Mouse (Mus musculus) brown adipose tissue, adult 24 weeks (tissue): ENCODE data around the gene Klhl36. TPM values are rescaled to one million over a fixed set of nuclear protein-coding genes. Genes with fewer than 3 reads are reported as not detected.
A peak's percentile ranks its signal among the peaks of the same experiment; 100 is the strongest.

Experiments
- H3K27ac ChIP-seq: fragments of 200-500 bp; replicated peaks from 2 replicates; pipeline ENCODE4 v1.5.1; 2012; ENCODE audit warnings: low read depth, mild to moderate bottlenecking, low read length
- H3K4me1 ChIP-seq: fragments of 200-500 bp; 2 replicates; pipeline ENCODE4 v1.6.1; 2012; ENCODE audit warnings: low read length, mixed read lengths; ENCODE audit not compliant: control insufficient read depth, insufficient read depth, insufficient read length
- H3K4me3 ChIP-seq: fragments of 200-500 bp; 2 replicates; pipeline ENCODE4 v1.5.1; 2012; ENCODE audit warnings: low read depth, mild to moderate bottlenecking, low read length, moderate library complexity; ENCODE audit not compliant: insufficient read depth
- polyA plus RNA-seq: library from polyadenylated mRNA; stranded (reverse); fragments of >200 nt; gene quantifications from 2 replicates; pipeline ENCODE4 v1.2.4, GENCODE M21; 2012; ENCODE audit not compliant: missing spikeins, insufficient read depth, insufficient read length

Gene Klhl36
- polyA plus RNA-seq, 1 experiment, result 2.7 TPM

DNA sequence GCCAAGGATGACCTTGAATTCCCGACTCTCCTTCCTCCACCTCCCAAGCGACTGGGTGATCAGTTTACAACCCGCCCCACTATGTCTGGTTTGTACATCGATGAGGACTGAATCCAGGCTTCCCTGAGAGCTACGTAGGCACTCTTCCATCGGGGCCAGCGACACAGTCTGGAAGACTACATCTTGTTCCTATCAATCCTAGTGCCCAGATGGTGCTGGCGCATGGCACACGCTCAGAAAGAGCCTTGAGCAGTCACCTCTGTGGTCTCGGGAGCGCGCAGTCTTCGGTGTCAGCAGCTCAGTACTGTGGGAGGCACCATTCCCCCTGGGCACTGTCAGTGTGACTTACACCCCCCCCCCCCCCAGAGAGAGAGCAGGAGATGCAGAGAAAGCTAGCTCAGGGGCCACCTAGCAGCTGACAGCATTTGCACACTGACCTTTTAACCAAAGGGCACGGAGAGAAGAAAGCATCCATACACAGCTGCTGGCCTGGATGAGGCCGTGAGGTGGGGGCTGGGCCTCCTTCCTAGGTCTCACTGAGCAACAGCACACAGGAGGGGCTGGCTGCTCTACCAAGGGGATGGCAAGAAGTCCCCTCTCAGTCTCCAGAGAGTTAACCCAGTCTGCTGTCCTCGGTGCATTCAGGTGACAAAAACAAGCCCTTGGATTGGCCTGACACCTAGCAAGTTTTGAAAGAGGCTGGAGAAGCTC, 32.0 kb upstream of the Klhl36 start:
- Histone ChIP-seq H3K27ac (no peak overlapping the region), H3K4me3 (no peak overlapping the region), H3K4me1 (peaks cover 18% of the 10 kb centered on the region)

DNA sequence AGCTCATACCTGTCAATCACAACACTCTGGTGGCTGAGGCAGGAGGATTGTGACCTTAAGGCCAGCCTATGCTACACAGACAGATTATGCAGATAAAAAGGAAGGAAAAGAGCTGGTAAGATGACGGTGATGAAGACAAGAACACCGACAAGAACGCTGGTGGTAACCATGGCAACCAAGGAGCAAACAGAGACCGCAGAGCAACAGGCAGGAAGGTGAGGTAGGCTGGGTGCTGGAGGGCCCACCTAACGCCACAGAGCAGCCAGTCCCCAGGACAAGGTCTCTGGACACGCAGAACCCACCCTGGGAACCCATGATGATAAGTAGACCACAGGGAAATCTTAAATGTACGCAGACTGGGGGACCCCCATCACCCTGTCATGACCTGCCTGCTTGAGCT, 31.5 kb upstream of the Klhl36 start:
- Histone ChIP-seq H3K27ac (no peak overlapping the region), H3K4me3 (no peak overlapping the region), H3K4me1 (peaks cover 18% of the 10 kb centered on the region)

DNA sequence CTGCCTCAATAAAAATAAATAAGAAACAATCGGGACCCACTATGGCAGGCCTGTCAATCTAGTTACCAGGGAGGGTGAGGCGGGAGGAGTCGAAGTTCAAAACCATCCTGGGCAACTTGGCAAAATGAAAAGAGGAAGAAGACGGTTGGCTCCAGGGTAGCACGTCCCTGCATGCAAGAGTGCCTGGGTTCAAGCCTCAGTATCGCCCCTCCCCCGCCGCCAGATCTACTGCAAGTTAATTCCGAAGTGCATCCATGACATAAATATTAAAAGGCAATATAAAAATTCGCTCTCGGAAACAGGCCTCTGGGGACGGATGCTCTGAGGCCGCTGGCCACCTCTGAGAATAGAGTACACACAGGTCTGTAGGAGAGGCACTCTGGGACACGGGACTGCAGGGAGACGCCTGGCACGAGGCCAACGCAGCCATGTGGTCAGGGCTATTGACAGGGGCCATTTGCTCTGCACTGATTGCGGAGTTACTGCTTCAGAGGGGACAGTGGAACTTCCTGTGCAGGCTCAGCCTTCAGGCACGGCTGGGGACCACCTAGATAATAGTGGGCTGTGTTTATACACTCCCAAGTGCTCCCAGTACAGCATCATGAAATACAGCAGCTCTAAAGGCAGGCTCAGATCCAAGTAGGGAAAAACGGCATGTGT, 30.6 kb upstream of the Klhl36 start:
- H3K27ac ChIP-seq, result no peak overlapping the region
- 0 out of 2 replicates have a peak overlapping the region, but pooled peaks have one; percentile 2 for H3K4me3 ChIP-seq
- H3K4me1 ChIP-seq, result peaks cover 14% of the 10 kb centered on the region

DNA sequence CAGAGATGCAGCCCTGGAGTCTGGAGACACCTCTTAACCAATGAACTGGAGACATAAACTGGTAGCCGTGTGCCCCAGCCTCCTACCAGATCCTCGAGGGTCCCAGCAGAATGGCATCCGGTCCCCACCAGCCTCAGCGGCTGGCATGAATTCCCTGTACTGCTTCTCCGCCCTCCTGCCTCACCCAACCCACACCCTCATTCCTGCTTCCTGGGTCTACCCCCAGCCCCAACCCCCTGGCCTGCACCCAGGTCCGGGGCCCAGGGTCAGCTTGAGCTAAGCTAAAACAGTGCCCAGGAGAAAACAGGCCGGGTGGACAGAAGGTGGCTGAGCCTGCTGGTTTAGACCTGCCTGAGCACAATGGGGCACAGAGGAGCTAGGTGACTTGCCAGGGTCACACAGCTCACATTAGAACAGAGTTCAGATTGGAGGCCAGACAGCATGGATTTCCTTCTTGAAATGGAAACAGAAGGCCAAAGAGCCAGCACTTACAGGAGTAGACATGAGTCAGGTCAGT, 29.9 kb upstream of the Klhl36 start:
- no peak overlapping the region for H3K27ac ChIP-seq
- H3K4me3 ChIP-seq, result no peak overlapping the region
- peaks cover 14% of the 10 kb centered on the region for H3K4me1 ChIP-seq

DNA sequence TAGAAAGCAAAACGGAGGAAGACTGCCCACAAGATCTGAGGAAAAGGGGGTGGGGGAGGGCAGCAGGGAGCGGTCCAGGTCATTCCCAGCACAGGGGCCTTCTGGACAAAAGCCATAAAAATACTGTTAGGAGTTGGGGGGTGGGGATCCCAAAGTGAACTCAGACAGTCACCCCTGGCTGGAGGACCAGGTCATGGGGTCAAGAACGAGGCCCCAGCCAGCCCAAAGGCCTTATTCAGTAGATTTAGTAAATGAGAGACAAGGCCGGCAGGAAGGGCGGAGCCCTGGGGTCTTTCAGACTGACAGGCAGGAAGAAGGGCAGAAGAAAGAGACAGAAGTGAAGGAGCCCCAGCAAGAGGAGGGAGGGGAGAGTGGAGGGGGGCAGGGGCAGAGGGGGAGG, 29.1 kb upstream of the Klhl36 start:
- Histone ChIP-seq H3K4me3 (no peak overlapping the region), H3K4me1 (peaks cover 14% of the 10 kb centered on the region), H3K27ac (no peak overlapping the region)

DNA sequence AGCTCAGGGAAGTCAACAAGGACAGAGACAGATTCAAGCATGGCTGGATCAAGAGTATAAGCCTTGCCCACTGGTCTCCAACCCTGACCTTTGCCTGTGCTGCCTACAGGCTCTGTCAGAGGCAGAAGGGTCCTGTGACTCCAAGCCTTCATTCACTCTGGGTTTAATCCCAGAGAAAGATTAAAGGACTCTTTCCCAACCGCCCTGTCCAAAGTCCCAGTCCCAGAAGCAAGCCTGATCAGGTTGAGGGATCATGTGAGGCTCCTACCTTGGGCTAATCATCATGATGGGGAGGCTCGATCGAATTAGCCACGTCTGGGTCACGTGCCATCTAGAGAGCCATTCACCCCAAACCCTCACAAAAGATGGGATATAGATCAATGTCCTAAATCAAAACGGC, 27.4 kb upstream of the Klhl36 start:
- Histone ChIP-seq H3K4me1 (peaks cover 14% of the 10 kb centered on the region), H3K27ac (no peak overlapping the region), H3K4me3 (no peak overlapping the region)

DNA sequence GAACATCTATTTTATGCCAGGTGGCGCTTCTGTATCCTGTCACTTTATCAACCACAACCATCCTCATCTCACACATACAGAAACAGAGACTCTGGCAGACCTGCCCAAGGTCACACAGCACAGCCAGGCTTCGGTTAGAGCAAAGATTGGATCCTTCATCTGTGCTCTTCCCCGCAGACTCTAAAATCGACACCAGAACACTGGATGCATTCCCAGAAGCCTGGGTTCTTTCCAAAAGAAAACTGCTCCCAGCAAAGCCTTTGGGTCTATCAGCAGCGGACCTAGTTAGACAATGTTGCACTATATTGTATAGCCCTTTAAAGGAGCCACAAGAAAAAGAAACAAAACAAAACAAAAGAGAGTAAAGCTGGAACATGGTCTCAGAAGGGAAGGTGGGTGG, 26.8 kb upstream of the Klhl36 start:
- Histone ChIP-seq H3K4me3 (no peak overlapping the region), H3K4me1 (peaks cover 14% of the 10 kb centered on the region), H3K27ac (no peak overlapping the region)

DNA sequence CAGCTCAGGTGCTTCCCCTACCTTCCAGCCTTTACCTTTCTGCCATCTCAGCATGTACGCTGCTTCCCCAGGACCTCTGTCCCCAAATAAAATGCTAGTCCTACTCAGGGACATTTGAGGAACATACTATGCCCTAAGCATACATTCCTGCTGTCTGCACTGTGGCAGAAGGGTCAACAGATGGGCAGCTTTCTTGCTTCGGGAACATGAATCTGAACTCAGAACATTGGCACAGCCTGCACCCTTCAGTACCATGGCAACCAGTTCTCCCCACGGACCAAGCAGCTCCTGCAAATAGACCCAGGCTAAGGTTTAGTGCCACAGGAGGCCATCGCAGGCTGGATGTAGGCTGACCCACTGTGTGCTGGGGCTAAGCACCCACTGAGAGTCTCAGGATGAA, 25.2 kb upstream of the Klhl36 start:
- Histone ChIP-seq H3K27ac (no peak overlapping the region), H3K4me3 (no peak overlapping the region), H3K4me1 (peaks cover 6% of the 10 kb centered on the region)

DNA sequence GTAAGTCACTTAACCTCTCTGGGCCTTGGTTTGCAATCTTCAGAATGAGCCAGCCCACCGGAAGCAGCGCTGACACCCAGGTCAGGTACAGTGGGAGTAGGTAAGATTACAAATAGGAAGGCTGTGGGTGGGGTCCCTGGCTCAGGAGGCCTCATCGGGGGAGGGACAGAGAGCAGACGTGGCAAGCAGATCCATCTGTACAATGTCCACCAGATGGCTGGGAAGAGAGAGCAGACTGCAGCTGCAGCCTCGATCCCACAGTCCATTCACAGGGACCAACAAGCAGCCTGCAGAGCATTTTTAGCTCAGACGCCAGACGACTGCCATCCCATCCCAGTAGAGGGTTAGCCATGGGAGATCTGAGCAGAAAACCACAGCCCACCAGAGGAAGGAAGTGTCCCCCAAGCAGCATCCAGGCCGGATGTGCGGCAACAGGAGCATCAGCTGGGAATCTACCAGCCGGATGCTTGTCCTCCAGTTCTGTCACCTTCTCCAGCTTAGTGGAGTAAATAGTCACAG, 24.5 kb upstream of the Klhl36 start:
- Histone ChIP-seq H3K4me3 (peak overlapping the region; percentile 29), H3K27ac (0 out of 2 replicates have a peak overlapping the region, but pooled peaks have one; percentile 9), H3K4me1 (no peaks in the 10 kb centered on the region; the same call in 1 of the 2 replicates)

DNA sequence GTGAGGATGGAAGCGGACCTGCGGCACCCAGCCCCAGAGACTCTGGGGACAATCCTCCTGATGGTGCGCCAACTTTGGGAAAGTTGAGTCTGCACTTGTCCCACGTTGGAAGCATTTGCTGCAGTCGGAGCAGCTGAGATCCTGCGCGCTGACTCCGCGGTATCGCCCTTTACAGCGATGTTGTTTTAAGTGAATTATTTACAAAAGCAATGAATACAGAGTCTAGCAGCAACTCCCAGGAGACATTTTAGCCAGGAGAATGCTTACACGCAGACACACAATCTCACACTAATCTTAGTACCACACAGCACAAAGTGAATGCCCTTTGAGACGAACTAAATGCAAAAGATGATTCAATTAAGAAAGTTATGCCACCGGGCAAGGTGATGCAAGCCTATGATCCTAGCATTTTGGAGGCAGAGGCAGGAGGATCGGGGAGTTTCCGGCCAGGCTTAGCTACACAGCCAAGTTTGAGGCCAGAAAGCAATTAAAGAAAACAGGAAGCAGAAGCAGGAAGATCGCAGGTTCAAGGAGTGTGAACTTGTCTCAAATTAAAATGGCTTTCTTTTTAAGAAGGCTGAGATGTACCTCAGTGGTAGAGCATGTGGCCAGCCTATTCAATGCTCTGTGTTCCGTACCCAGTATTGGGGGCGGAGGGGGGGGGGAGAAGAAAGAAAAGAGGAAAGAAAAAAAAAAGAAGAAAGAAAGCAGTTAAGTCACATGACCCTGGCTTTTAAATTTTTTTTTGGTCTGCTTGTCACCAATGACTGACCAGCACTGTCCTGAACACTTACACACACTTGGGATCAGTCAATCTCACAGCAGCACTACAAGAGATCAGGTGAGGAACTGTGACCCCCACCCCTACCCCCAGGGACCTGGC, 23.7 kb upstream of the Klhl36 start:
- Histone ChIP-seq H3K4me3 (peak overlapping the region; percentile 29), H3K27ac (0 out of 2 replicates have a peak overlapping the region, but pooled peaks have one; percentile 9), H3K4me1 (no peaks in the 10 kb centered on the region; the same call in 1 of the 2 replicates)

DNA sequence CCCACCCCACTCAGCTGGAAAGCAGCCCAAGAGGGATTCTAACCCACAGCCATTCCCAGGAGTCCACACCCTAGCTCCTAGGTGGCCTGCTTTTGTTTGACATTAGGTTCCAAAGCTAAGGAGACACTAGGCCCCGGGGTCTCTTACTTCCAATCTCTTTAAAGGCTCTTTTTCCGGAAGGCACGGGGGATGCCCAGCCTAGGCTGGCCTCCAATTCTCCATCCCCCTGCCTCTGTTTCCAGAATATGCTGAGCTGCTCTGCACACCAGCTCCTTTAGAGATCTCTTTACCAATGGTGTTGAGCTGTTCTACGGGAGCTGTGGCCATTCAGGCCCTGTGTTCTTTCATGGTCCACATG, 23.1 kb upstream of the Klhl36 start:
- Histone ChIP-seq H3K27ac (0 out of 2 replicates have a peak overlapping the region, but pooled peaks have one; percentile 5), H3K4me1 (no peaks in the 10 kb centered on the region; the same call in 1 of the 2 replicates), H3K4me3 (peak overlapping the region; percentile 92)

DNA sequence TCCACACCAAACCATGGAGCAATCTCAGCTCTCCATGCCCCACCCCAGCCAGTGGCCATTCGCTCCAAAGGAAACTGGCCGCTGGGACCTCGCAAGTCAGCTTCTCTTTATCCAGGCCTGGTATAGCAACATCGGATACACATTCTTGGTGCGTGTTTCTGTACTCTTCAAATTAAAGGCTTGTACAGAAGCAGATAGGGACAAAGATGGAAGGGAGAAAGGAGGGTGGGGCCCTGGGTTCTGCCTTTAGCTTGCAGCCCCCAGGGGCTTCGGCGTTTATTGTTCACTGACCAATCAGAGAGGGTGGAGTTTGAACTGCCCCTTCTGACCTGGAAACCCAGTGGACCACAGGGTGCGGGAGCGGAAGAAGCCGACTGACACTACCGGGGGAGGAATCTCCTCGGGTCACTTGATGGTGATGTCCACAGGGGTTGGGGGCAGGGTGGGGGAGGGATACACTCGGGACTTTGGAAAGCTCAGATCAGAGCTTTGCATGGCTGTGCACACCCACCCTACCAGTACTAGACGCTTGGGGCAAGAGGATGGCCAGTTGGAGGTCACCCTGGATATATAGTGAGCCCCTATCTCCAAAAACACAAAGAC, 22.5 kb upstream of the Klhl36 start:
- Histone ChIP-seq H3K4me3 (peak overlapping the region; percentile 92), H3K4me1 (no peaks in the 10 kb centered on the region; the same call in 1 of the 2 replicates), H3K27ac (peak overlapping the region; percentile 23; the same call in 1 of the 2 replicates)

DNA sequence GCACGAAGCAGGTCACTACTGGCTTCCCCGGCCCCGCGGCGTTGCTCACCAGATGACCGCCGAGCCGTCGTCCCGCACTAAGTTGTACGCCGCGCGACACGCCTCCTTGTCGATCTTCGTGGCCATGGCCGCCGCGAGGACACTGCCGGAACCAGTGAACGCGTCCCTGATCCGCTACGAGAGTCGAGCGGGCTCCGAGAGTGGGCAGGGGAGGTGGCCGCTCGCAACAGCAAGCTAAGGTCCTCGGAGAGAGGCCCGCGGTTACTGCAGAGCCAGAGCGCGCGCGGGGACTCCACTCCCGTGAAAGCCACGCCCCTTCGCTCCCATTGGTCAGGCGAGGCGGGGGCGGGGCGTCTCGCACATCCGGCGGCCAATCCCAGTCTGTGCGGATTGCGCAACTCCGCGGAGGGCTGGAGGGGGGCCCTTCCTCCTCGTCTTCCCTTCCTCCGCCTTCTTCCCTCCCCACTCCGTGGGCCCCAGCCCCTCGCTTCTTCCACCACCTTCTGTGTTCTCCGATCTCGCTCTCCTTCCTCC, 21.7 kb upstream of the Klhl36 start, which contains the start of gene Cotl1:
Gene Cotl1 (minus strand): TSS at position 270 of the 534 bp plus-strand sequence.
- H3K4me1 ChIP-seq, result no peaks in the 10 kb centered on the region; the same call in 1 of the 2 replicates
- H3K27ac ChIP-seq, result peak within 1 kb of the TSS; percentile 33
- H3K4me3 ChIP-seq, result peak within 1 kb of the TSS; percentile 92

DNA sequence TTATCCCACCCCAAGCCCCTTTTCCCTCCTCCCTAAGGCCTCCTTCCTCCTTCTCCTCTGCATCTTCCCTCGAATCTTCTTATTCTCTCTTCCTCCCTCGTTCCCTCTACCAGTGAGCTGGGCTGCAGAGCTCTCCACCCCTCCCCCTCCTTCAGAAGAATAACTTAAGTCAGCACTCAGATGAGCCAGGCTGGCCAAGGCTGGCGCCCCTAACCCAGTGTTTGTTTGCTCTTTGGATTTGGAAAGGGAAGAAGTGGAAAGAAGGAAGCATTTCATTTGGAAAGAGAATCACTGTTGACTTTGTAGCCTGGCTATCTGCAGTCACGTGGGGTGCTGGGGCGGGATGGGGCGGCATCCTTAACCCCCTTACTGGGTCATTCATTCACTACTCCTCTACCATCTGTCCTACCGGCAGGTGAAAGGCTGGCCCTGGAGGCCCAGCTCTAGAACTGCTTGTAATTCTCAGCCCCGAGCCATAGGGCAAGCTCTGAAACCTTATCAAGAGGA, 21.1 kb upstream of the Klhl36 start:
- H3K4me1 ChIP-seq, result no peaks in the 10 kb centered on the region; the same call in 1 of the 2 replicates
- peak overlapping the region; percentile 69 for H3K4me3 ChIP-seq
- peak overlapping the region; percentile 33; the same call in 1 of the 2 replicates for H3K27ac ChIP-seq
